Comparison of ENCODE assay signal across 8 mouse cellular contexts in the genomic region with DNA sequence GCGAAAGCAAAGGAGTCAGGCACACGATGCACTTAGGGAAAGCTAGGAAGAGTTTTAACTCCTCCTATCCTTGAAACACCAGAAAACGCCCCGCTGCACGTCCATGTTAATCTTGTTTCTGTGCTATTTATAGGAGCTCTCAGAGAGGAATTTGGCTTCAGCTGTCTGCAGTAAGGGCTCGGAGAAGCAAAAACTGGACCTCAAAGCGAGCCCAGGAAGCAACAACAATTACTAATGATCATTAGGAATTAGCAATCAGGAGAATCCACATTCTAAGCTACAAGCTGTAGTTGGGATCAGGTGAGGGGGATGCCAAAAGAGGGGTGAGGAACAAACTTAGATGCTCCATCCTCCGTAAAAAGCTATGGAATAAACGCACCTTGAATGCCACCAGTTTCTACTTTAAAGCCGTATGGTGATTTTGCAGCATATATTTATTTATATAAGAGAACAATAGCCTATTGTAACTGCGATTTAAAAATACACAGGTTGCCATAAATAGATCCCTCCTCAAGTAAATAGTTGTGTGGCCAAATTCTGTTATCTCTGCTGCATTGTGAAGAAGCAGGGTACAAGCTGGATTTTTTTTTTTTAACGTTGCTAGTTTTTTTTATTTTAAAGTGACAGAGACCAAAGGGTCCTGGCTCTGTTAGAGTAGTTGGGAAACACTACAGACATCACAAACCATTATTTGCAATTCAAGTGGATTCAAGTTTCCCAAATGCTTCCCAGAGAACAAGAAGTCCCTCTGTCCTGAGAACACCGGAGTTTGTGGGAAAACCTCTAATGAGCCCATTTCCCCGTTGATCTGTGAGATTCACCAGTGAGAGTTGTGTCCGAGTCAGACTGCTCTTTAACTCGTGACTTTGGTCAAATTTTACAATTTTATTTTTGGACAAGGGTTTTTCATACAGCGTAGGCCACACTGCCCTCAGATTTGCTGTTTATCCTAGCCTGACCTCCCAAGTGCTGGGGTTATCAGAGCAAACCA.
DNase-seq lines count a peak whose midpoint lies in the region; ATAC-seq and TF ChIP-seq lines count a peak whose summit lies in the region.

No protein-coding gene starts in this region.

- peak; percentile 22 to 34 for DNase-seq in cerebellum, postnatal 10 days
- DNase-seq in cerebellum, adult 18-20 months: no peak
- peak; percentile 33 for DNase-seq in hindbrain, embryonic 11.5 days (ENCODE audit: low spot score)
- no peak for DNase-seq in liver, postnatal 0 days
- DNase-seq in layer of hippocampus, adult 9-10 months (ENCODE audit: low spot score): no peak
- no peak for DNase-seq in thymus, postnatal 14 days

- H3K27ac ChIP-seq in embryonic facial prominence, embryonic 12.5 days: peak overlapping the region; percentile 77
- no peak overlapping the region for H3K27ac ChIP-seq in hindbrain, embryonic 11.5 days (ENCODE audit: low read depth, low read length)
- peak overlapping the region; percentile 75 for H3K27ac ChIP-seq in liver, postnatal 0 days (ENCODE audit: low read depth)
- H3K27ac ChIP-seq in testis, adult 2 months (ENCODE audit: control insufficient read depth, insufficient read depth, low read depth, low read length): peak overlapping the region; percentile 88

- no peaks in the 10 kb centered on the region for H3K36me3 ChIP-seq in embryonic facial prominence, embryonic 12.5 days
- H3K36me3 ChIP-seq in hindbrain, embryonic 11.5 days (ENCODE audit: control insufficient read depth, insufficient read depth, low read length): no peaks in the 10 kb centered on the region
- H3K36me3 ChIP-seq in liver, postnatal 0 days (replicated peaks; ENCODE audit: insufficient read depth, low read length): no peaks in the 10 kb centered on the region
- H3K36me3 ChIP-seq in testis, adult 2 months (ENCODE audit: control insufficient read depth, insufficient read depth, low read length): no peaks in the 10 kb centered on the region

- no peak for TF ChIP-seq EP300 in liver, postnatal 0 days (IDR thresholded peaks at IDR 0.05; ENCODE audit: low read depth)

- no peak for ATAC-seq in embryonic facial prominence, embryonic 12.5 days (ENCODE audit: insufficient number of reproducible peaks, insufficient read depth, low FRiP score, low TSS enrichment)
- no peak for ATAC-seq in hindbrain, embryonic 11.5 days (ENCODE audit: low FRiP score)
- no peak for ATAC-seq in liver, postnatal 0 days

- 5% methylated on average over 17 of the region's 17 CpGs for WGBS in embryonic facial prominence, embryonic 12.5 days
- 5% methylated on average over 17 of the region's 17 CpGs for WGBS in hindbrain, embryonic 11.5 days
- 11% methylated on average over 17 of the region's 17 CpGs for WGBS in liver, postnatal 0 days (ENCODE audit: insufficient replicate concordance)

- no peaks in the 10 kb centered on the region for H3K9me3 ChIP-seq in embryonic facial prominence, embryonic 12.5 days
- H3K9me3 ChIP-seq in hindbrain, embryonic 11.5 days (ENCODE audit: control insufficient read depth, low read length): no peaks in the 10 kb centered on the region
- no peaks in the 10 kb centered on the region for H3K9me3 ChIP-seq in liver, postnatal 0 days (ENCODE audit: low read length)

- H3K9ac ChIP-seq in embryonic facial prominence, embryonic 12.5 days: peak overlapping the region; percentile 76; the same call in 1 of the 2 replicates
- H3K9ac ChIP-seq in hindbrain, embryonic 11.5 days (ENCODE audit: low read depth, low read length): no peak overlapping the region
- peak overlapping the region; percentile 52; the same call in 1 of the 2 replicates for H3K9ac ChIP-seq in liver, postnatal 0 days (replicated peaks)

- peaks cover 33% of the 10 kb centered on the region for H3K4me1 ChIP-seq in embryonic facial prominence, embryonic 12.5 days
- H3K4me1 ChIP-seq in hindbrain, embryonic 11.5 days (replicated peaks; ENCODE audit: control insufficient read depth, insufficient read depth, low read length): peaks cover 4% of the 10 kb centered on the region
- peaks cover 18% of the 10 kb centered on the region for H3K4me1 ChIP-seq in liver, postnatal 0 days (ENCODE audit: insufficient read depth)
- H3K4me1 ChIP-seq in testis, adult 2 months (ENCODE audit: control insufficient read depth, insufficient read depth, low read length): peaks cover 5% of the 10 kb centered on the region

- no peak for TF ChIP-seq CTCF in liver, postnatal 0 days (IDR thresholded peaks at IDR 0.05; ENCODE audit: low read depth)
- TF ChIP-seq CTCF in testis, adult 2 months (IDR thresholded peaks at IDR 0.05; ENCODE audit: control insufficient read depth, insufficient read depth, insufficient replicate concordance, low read depth, low read length): no peak

- H3K4me3 ChIP-seq in embryonic facial prominence, embryonic 12.5 days: peak overlapping the region; percentile 58
- peak overlapping the region; percentile 70 for H3K4me3 ChIP-seq in hindbrain, embryonic 11.5 days (ENCODE audit: low read depth, low read length)
- H3K4me3 ChIP-seq in liver, postnatal 0 days (ENCODE audit: low read depth, low read length): peak overlapping the region; percentile 70
- H3K4me3 ChIP-seq in testis, adult 2 months (ENCODE audit: control insufficient read depth, low read depth, low read length): peak overlapping the region; percentile 87; the same call in 1 of the 2 replicates

- peak overlapping the region; percentile 92 for H3K4me2 ChIP-seq in embryonic facial prominence, embryonic 12.5 days (replicated peaks)
- peak overlapping the region; percentile 96 for H3K4me2 ChIP-seq in hindbrain, embryonic 11.5 days (replicated peaks; ENCODE audit: low read depth, low read length)
- peak overlapping the region; percentile 86 for H3K4me2 ChIP-seq in liver, postnatal 0 days (ENCODE audit: low read depth, low read length)

- no peaks in the 10 kb centered on the region for H3K27me3 ChIP-seq in embryonic facial prominence, embryonic 12.5 days
- peaks cover 31% of the 10 kb centered on the region for H3K27me3 ChIP-seq in hindbrain, embryonic 11.5 days (ENCODE audit: control insufficient read depth, insufficient read depth, low read length)
- H3K27me3 ChIP-seq in liver, postnatal 0 days (ENCODE audit: insufficient read depth, low read length): peaks cover 15% of the 10 kb centered on the region
- no peaks in the 10 kb centered on the region for H3K27me3 ChIP-seq in testis, adult 2 months (ENCODE audit: control insufficient read depth, insufficient read depth, low read length)

- no peak for TF ChIP-seq POLR2A in testis, adult 2 months (IDR thresholded peaks at IDR 0.05; ENCODE audit: control insufficient read depth, low read depth, low read length)

Comparison
In these comparisons a context has a peak if more than half of its experiments do, and no peak if none do; other contexts are left out.
1. DNase-seq: peak in cerebellum, postnatal 10 days (2 of 2) and hindbrain, embryonic 11.5 days (single experiment); none in cerebellum, adult 18-20 months (0 of 2), liver, postnatal 0 days (single experiment), layer of hippocampus, adult 9-10 months (single experiment) and thymus, postnatal 14 days (single experiment).
2. Peak in every context shown above with its lines, with median percentiles within 50 percentile points of each other: H3K4me2 ChIP-seq and H3K4me3 ChIP-seq.